Mouse (Mus musculus): Measurements from ENCODE around the gene Tmem259.

GRCm38 (mm10) chr10:79984195-79984816 lies at the start of gene Tmem259:
- TF ChIP-seq CTCF (conservative IDR thresholded peaks at IDR 0.05; ENCODE audit: low read length) (peak; percentile 31), NANOG (IDR thresholded peaks at IDR 0.05; ENCODE audit: borderline replicate concordance, low read length) (no peak), POU5F1 (IDR thresholded peaks at IDR 0.05; ENCODE audit: borderline replicate concordance, low read length) (no peak)
